ENCODE assay signal across 8 mouse cellular contexts in the genomic region with DNA sequence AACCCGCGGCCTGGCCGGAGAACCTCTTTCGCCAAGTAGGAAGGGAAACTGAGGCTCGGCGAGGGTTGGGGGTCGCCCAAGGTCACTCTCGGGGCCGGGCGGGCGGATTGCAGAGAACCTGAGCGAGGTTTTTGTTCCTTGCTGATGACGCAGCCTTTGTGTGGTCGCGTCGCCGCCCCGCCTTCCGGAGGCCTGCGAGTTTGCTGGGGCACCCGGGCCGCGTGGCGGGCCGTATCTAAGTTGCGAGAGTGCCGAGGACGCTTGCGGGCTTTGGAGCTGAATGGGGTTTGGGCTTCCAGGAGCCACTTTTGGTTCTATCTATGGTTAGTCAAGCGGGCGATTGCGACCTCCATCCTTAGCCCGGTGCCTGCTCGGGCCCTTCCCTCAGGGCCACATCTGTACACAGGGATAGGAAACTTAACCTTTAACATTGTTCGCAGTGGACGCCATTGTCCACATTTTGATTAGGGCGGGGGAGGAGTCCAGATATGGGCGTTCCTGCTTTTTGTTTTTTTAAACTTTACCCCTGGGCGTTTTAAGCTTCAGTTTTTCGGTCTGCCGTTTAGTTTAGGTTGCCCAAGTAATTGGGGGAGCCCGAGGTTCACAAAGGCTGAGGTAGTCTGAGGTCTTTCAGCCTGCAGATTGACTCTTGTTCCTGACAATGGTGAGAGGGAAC. TPM values are rescaled to one million over a fixed set of nuclear protein-coding genes. Genes with fewer than 3 reads are reported as not detected.
DNase-seq lines count a peak whose midpoint lies in the region; ATAC-seq and TF ChIP-seq lines count a peak whose summit lies in the region.

No protein-coding gene starts in this region.

- intact Hi-C loops in gastrocnemius, postnatal 14 days (cut with DNase I; ENCODE audit: low total_unique reads), result loop anchor here (10.0 kb wide), 1 partner anchor 132 kb away; no protein-coding TSS in a partner anchor

- DNase-seq in cerebellum, adult 8-10 months, result no peak
- peak; percentile 41 to 60 for DNase-seq in cerebellum, postnatal 10 days
- peak; percentile 52 for DNase-seq in gastrocnemius, postnatal 14 days
- peak; percentile 88 for DNase-seq in induced T-regulatory cell, adult 2 months (ENCODE audit: low read depth)
- DNase-seq in limb, embryonic 14.5 days (ENCODE audit: low spot score), result peak; percentile 48
- peak; percentile 75 for DNase-seq in midbrain, embryonic 14.5 days
- DNase-seq in spleen, adult 18-20 months, result peak; percentile 48 to 59

- H3K27me3 ChIP-seq in limb, embryonic 14.5 days (ENCODE audit: control insufficient read depth, insufficient read depth, low read length), result no peaks in the 10 kb centered on the region
- H3K27me3 ChIP-seq in midbrain, embryonic 14.5 days (ENCODE audit: control insufficient read depth, insufficient read depth, low read length), result no peaks in the 10 kb centered on the region

- H3K4me1 ChIP-seq in limb, embryonic 14.5 days (ENCODE audit: control insufficient read depth, insufficient read depth, low read length), result peaks cover 14% of the 10 kb centered on the region
- H3K4me1 ChIP-seq in midbrain, embryonic 14.5 days (ENCODE audit: control insufficient read depth, insufficient read depth, low read length), result peaks cover 18% of the 10 kb centered on the region

- under 1% methylated on average over 38 of the region's 42 CpGs for WGBS in limb, embryonic 14.5 days
- WGBS in midbrain, embryonic 14.5 days, result 0% methylated on average over 42 of the region's 42 CpGs

- no peaks in the 10 kb centered on the region for H3K9me3 ChIP-seq in limb, embryonic 14.5 days (ENCODE audit: control insufficient read depth, low read length)
- H3K9me3 ChIP-seq in midbrain, embryonic 14.5 days (ENCODE audit: control insufficient read depth, low read length), result no peaks in the 10 kb centered on the region

- peak overlapping the region; percentile 93 for H3K4me2 ChIP-seq in limb, embryonic 14.5 days (replicated peaks; ENCODE audit: low read depth, low read length, severe bottlenecking)
- H3K4me2 ChIP-seq in midbrain, embryonic 14.5 days (ENCODE audit: low read length), result peak overlapping the region; percentile 72

- no peaks in the 10 kb centered on the region; the same call in 1 of the 2 replicates for H3K36me3 ChIP-seq in limb, embryonic 14.5 days (ENCODE audit: control insufficient read depth, insufficient read depth, low read length)
- no peaks in the 10 kb centered on the region for H3K36me3 ChIP-seq in midbrain, embryonic 14.5 days (ENCODE audit: control insufficient read depth, insufficient read depth, low read length)

- H3K27ac ChIP-seq in limb, embryonic 14.5 days (replicated peaks; ENCODE audit: low read depth, low read length), result peak overlapping the region; percentile 98
- H3K27ac ChIP-seq in midbrain, embryonic 14.5 days (replicated peaks; ENCODE audit: low read depth, low read length), result peak overlapping the region; percentile 92

- peak overlapping the region; percentile 98 for H3K9ac ChIP-seq in limb, embryonic 14.5 days (ENCODE audit: low read depth, low read length, severe bottlenecking)
- H3K9ac ChIP-seq in midbrain, embryonic 14.5 days (replicated peaks; ENCODE audit: low read length), result peak overlapping the region; percentile 93

- no peak for TF ChIP-seq POLR2A in limb, embryonic 14.5 days (IDR thresholded peaks at IDR 0.05; ENCODE audit: borderline replicate concordance, extremely low read depth, insufficient read depth, insufficient read length)

- H3K4me3 ChIP-seq in limb, embryonic 14.5 days (replicated peaks; ENCODE audit: low read length), result peak overlapping the region; percentile 98
- peak overlapping the region; percentile 97 for H3K4me3 ChIP-seq in midbrain, embryonic 14.5 days (replicated peaks; ENCODE audit: low read depth, low read length)

- 0 out of 2 replicates have a peak, but pooled peaks have one; percentile 27 for ATAC-seq in cerebellum, adult (ENCODE audit: insufficient number of reproducible peaks, low FRiP score, low TSS enrichment)
- no peak for ATAC-seq in limb, embryonic 14.5 days (ENCODE audit: low FRiP score, low read depth)
- ATAC-seq in midbrain, embryonic 14.5 days (ENCODE audit: low FRiP score, low TSS enrichment), result 0 out of 2 replicates have a peak, but pooled peaks have one; percentile 32

RNA-seq across cellular contexts. Expression of gene Rnf4, which starts 0.8 kb away (rescaled TPM):
- total RNA-seq in gastrocnemius, postnatal 14 days (2021), result 10 to 100 TPM; 22.4 to 27.4 TPM
- 130 and 142 TPM in 2 replicates for polyA plus RNA-seq in limb, embryonic 14.5 days (2012; rRNA removed)
- polyA plus RNA-seq in limb, embryonic 14.5 days (2014; fragmentation: Nextera tagmentation; extraction: Ambion mirVana), result 154 and 168 TPM in 2 replicates
- polyA plus RNA-seq in midbrain, embryonic 14.5 days (2014; fragmentation: Nextera tagmentation; extraction: Ambion mirVana), result 110 and 152 TPM in 2 replicates

RNA-seq across cellular contexts. Expression of gene Fam193a, which starts 32.8 kb away (rescaled TPM):
- 10 to 100 TPM; 14.0 to 16.3 TPM for total RNA-seq in gastrocnemius, postnatal 14 days (2021)
- polyA plus RNA-seq in limb, embryonic 14.5 days (2012; rRNA removed), result 57.5 and 85.7 TPM in 2 replicates
- 16.6 and 19.2 TPM in 2 replicates for polyA plus RNA-seq in limb, embryonic 14.5 days (2014; fragmentation: Nextera tagmentation; extraction: Ambion mirVana)
- polyA plus RNA-seq in midbrain, embryonic 14.5 days (2014; fragmentation: Nextera tagmentation; extraction: Ambion mirVana), result 20.8 and 21.9 TPM in 2 replicates

RNA-seq across cellular contexts. Expression of gene Cfap99, which starts 48.5 kb away (rescaled TPM):
- under 1 TPM in 1 of 2 experiments, not detected in 1; 0.16 TPM for total RNA-seq in gastrocnemius, postnatal 14 days (2021)
- polyA plus RNA-seq in limb, embryonic 14.5 days (2012; rRNA removed), result 0.04 TPM in 2 replicates
- polyA plus RNA-seq in limb, embryonic 14.5 days (2014; fragmentation: Nextera tagmentation; extraction: Ambion mirVana), result not detected in 2 replicates
- polyA plus RNA-seq in midbrain, embryonic 14.5 days (2014; fragmentation: Nextera tagmentation; extraction: Ambion mirVana), result 0.09 TPM in 1 of 2 replicates, not detected in the other

RNA-seq across cellular contexts. Expression of gene Zfyve28, which starts 48.7 kb away (rescaled TPM):
- total RNA-seq in gastrocnemius, postnatal 14 days (2021), result 1 to 10 TPM in 1 of 2 experiments, under 1 TPM in 1; 0.66 to 1.2 TPM
- polyA plus RNA-seq in limb, embryonic 14.5 days (2012; rRNA removed), result 1.7 and 2.4 TPM in 2 replicates
- 0.83 and 0.95 TPM in 2 replicates for polyA plus RNA-seq in limb, embryonic 14.5 days (2014; fragmentation: Nextera tagmentation; extraction: Ambion mirVana)
- 2.8 and 3.2 TPM in 2 replicates for polyA plus RNA-seq in midbrain, embryonic 14.5 days (2014; fragmentation: Nextera tagmentation; extraction: Ambion mirVana)
